Mouse (Mus musculus) heart, embryonic 14.5 days (tissue): Measurements from ENCODE around the gene Themis. TPM values are rescaled to one million over a fixed set of nuclear protein-coding genes. Genes with fewer than 3 reads are reported as not detected.

ENCODE experiments used
- ATAC-seq: fragments of 200-750 bp; cut with Nextera tagmentation; 2 replicates; pipeline ENCODE4 v1.8.0; 2017; ENCODE audit warnings: low read depth, moderate TSS enrichment; ENCODE audit not compliant: insufficient number of reproducible peaks, insufficient read depth, low FRiP score
- H3K27ac ChIP-seq, 2 experiments: fragments of 200-500 bp in 1 of 2; fragments of 300-500 bp in 1 of 2; sonication (generic) in 1 of 2; replicated peaks in 1 of 2; 2 replicates each; pipeline ENCODE4 v1.5.1; 2012 to 2014; ENCODE audit warnings: low read depth in 2 of 2, low read length in 2 of 2, control low read depth in 1 of 2, mild to moderate bottlenecking in 1 of 2, mixed read lengths in 1 of 2; ENCODE audit not compliant: control insufficient read depth in 1 of 2, insufficient read depth in 1 of 2
- H3K27me3 ChIP-seq: fragments of 300-500 bp; sonication (generic); 2 replicates; pipeline ENCODE4 v1.6.1; 2014; ENCODE audit warnings: mild to moderate bottlenecking, low read length, control low read depth; ENCODE audit not compliant: control insufficient read depth, insufficient read depth
- H3K36me3 ChIP-seq: fragments of 300-500 bp; sonication (generic); 2 replicates; pipeline ENCODE4 v1.6.1; 2014; ENCODE audit warnings: mild to moderate bottlenecking, control low read depth, low read length, mixed read lengths; ENCODE audit not compliant: control insufficient read depth, insufficient read depth
- H3K4me1 ChIP-seq, 2 experiments: fragments of 200-500 bp in 1 of 2; fragments of 300-500 bp in 1 of 2; sonication (generic) in 1 of 2; 2 replicates each; pipeline ENCODE4 v1.6.1; 2012 to 2014; ENCODE audit warnings: low read length in 2 of 2, control low read depth in 1 of 2, mixed read lengths in 1 of 2; ENCODE audit not compliant: control insufficient read depth in 2 of 2, insufficient read depth in 2 of 2
- H3K4me2 ChIP-seq: fragments of 300-500 bp; sonication (generic); 2 replicates; pipeline ENCODE4 v1.6.1; 2014; ENCODE audit warnings: mild to moderate bottlenecking, low read length
- H3K4me3 ChIP-seq, 2 experiments: fragments of 200-500 bp in 1 of 2; fragments of 300-500 bp in 1 of 2; sonication (generic) in 1 of 2; 2 replicates each; pipeline ENCODE4 v1.5.1; 2012 to 2014; ENCODE audit warnings: low read length in 2 of 2, mild to moderate bottlenecking in 2 of 2, control low read depth in 1 of 2, low read depth in 1 of 2, moderate library complexity in 1 of 2; ENCODE audit not compliant: control insufficient read depth in 1 of 2, insufficient read depth in 1 of 2
- H3K9ac ChIP-seq: fragments of 300-500 bp; sonication (generic); 2 replicates; pipeline ENCODE4 v1.6.1; 2014; ENCODE audit warnings: mild to moderate bottlenecking, low read length
- H3K9me3 ChIP-seq: fragments of 300-500 bp; sonication (generic); 2 replicates; pipeline ENCODE4 v1.6.1; 2016; ENCODE audit warnings: low read length, control low read depth; ENCODE audit not compliant: control insufficient read depth
- WGBS: fragments of 180-500 bp; shearing (Covaris S2); extraction: QIAGEN DNeasy Blood & Tissue Kit; methylation state at CpG from one replicate; pipeline ENCODE4 v1.1.7; 2014; 5-methylcytosine and 5-hydroxymethylcytosine counted together
- polyA plus RNA-seq: library from polyadenylated mRNA; unstranded; fragments of >200 nt; fragmentation: Nextera tagmentation; extraction: Ambion mirVana; gene quantifications from 2 replicates; pipeline ENCODE4 v1.2.1, GENCODE M21; 2014

The Themis gene
- polyA plus RNA-seq, 1 experiment from 2014 or later = not detected

DNA sequence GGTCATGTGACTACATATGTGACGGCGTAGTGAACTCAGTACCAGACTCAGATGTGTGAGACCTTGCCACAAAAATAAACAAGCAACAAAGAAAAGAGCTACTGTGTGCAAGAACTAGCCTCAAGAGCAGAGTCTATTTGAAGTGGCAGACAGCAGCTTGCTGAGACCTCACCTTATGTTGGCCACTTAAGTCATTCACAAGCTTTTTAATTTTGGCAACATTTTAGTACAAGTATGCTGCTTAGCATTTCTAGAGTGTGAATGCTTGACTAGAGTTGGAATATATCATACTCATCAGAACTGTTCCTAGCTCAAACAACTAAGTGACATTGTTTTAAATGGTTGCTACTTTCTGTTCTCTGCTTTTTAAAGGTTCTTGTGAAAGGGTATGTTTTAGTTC lies 188.0 kb downstream of the Themis start:
- WGBS = 85% methylated on average over 2 of the region's 2 CpGs
- Histone ChIP-seq H3K27me3 (no peaks in the 10 kb centered on the region), H3K9ac (no peak overlapping the region), H3K4me1 (no peaks in the 10 kb centered on the region), H3K27ac (no peak overlapping the region), H3K4me2 (no peak overlapping the region), H3K4me3 (no peak overlapping the region), H3K9me3 (no peaks in the 10 kb centered on the region), H3K36me3 (no peaks in the 10 kb centered on the region)
- no peak for ATAC-seq

DNA sequence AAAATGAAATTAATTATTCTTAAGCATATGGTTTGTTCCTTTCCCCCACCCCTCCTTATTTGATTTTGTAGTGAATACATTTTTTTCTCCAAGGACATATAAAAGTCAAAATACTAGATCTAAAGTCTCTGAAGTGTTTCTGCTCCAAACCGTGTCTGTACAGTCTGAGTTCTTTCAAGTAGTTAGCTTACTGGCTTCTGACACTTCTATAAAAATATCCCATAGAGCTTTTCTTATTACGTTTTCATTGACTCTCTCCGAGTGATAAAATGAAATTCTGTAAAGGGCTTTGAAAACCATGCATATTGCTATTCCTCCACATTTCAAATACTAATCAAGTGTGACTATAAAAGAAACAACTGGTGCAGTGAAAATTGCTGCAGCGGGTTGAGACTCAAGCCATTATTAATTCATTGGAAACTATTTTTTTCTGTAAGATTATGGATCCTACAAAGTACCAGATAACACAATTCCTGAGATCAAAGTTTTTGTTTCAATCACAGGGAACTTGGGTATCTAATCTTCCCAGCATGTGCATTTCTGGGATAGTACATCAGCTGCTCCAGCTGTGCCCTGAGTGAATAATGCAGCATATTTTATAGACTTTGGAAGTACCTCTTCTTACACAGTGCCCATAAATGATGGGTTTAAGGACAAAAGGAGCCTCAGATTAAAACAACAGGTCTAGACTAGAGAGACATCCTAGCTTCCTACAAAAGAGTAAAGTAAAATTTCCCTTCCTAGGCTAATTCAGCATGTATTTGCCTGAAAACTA lies 202.6 kb downstream of the Themis start:
- Histone ChIP-seq H3K36me3 (no peaks in the 10 kb centered on the region), H3K27ac (no peak overlapping the region), H3K27me3 (no peaks in the 10 kb centered on the region), H3K4me3 (no peak overlapping the region), H3K9ac (no peak overlapping the region), H3K4me1 (no peaks in the 10 kb centered on the region; a peak in 1 of 4 replicates), H3K4me2 (no peak overlapping the region), H3K9me3 (no peaks in the 10 kb centered on the region)
- 69% methylated on average over 4 of the region's 4 CpGs for WGBS
- ATAC-seq = no peak

DNA sequence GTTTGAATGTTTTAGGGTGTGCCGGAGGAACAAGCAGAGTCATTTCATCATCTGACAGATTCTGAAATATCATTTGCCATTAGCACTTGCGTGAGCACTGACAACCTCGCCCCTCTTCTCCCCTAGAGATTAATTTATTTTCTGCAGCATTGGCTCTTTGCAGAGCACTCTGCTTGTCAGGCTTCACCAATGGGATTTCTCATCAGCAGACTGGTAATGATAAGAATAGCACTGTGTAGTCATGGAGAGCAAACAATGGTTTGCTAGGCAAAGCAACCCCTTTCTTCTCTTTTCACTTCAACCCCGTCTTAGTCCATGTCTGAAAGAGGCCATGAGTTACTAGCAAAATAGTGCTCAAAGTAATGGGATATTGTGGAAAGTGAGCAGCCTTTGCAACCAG lies 206.4 kb downstream of the Themis start:
- Histone ChIP-seq H3K4me2 (no peak overlapping the region), H3K4me1 (no peaks in the 10 kb centered on the region; a peak in 1 of 4 replicates), H3K27ac (no peak overlapping the region), H3K4me3 (no peak overlapping the region), H3K9me3 (no peaks in the 10 kb centered on the region), H3K27me3 (no peaks in the 10 kb centered on the region), H3K36me3 (no peaks in the 10 kb centered on the region), H3K9ac (no peak overlapping the region)
- ATAC-seq = no peak
- WGBS = 37% methylated on average over 4 of the region's 4 CpGs

DNA sequence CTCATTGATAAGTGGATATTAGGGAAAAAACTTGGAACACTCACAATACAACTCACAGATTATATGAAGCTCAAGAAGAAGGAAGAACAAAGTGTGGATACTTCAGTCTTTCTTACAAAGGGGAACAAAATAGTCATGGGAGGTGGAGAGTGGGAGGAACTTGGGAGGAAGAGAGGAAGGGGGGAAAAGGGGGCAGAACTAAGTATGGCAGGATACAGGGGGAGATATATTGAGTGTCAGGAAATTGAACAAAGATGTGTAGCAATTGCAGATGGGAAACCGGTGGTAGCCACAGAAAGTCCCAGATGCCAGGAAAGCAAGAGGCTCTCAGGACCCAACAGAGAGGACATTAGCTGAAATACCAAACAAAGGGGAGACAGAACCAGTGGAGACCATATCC lies 219.5 kb downstream of the Themis start:
- ATAC-seq = no peak
- 80% methylated on average over 1 of the region's 1 CpGs for WGBS

DNA sequence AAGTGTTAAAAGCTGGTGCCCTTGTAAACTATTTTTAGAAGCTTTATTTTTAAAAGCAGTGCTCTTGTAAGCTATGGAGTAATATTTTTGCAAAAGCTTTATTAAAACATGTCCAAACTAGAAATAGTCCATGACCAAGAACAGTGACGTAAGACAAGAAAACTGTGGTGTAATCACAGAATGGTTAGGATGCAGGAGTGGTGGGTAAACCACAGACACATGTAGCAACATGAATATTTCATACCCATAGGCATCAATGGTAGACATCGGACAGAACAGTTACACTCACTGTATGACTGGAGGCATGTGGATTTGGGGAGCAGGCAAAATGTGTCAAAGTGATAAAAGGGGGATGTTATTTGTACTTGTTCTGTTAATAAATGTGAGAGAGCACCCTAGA lies 222.7 kb downstream of the Themis start:
- WGBS = 61% methylated on average over 2 of the region's 2 CpGs
- Histone ChIP-seq H3K4me1 (peaks cover 0 to 6% of the 10 kb centered on the region in 2 experiments; a peak in 1 of 4 replicates), H3K36me3 (no peaks in the 10 kb centered on the region), H3K4me3 (no peak overlapping the region), H3K9ac (no peak overlapping the region), H3K27ac (no peak overlapping the region), H3K4me2 (no peak overlapping the region), H3K27me3 (no peaks in the 10 kb centered on the region), H3K9me3 (no peaks in the 10 kb centered on the region)
- ATAC-seq = no peak

More for the DNA sequence above, 219.5 kb downstream of the Themis start:
- H3K4me3 ChIP-seq = no peak overlapping the region
- H3K27me3 ChIP-seq = no peaks in the 10 kb centered on the region
- H3K9ac ChIP-seq = no peak overlapping the region
- H3K27ac ChIP-seq = no peak overlapping the region
- H3K9me3 ChIP-seq = no peaks in the 10 kb centered on the region
- peaks cover 0 to 6% of the 10 kb centered on the region in 2 experiments; a peak in 1 of 4 replicates for H3K4me1 ChIP-seq
- H3K36me3 ChIP-seq = no peaks in the 10 kb centered on the region
- no peak overlapping the region for H3K4me2 ChIP-seq

DNA sequence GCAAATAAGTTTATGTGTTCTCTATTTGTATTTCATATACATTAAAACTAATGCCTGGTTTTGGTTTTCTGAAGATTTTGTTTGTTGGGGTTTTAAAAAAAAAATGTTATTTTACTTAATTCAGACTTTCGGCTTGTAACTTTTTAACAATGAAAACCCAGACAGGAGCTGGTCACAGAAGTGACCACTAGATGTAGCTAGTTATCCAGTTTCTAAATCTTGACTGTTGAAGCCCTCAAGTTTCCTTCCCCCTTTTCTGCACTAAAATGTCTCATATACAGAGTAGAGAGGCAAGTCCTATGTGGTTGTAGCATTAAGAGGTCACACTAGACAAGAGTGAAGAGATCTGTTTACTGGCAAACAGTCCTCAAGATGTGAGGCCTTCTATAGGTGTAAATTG lies 230.2 kb downstream of the Themis start:
- Histone ChIP-seq H3K4me2 (no peak overlapping the region), H3K27ac (no peak overlapping the region), H3K4me1 (no peaks in the 10 kb centered on the region), H3K4me3 (no peak overlapping the region), H3K27me3 (no peaks in the 10 kb centered on the region), H3K9me3 (no peaks in the 10 kb centered on the region), H3K36me3 (no peaks in the 10 kb centered on the region), H3K9ac (no peak overlapping the region)
- 69% methylated on average over 1 of the region's 1 CpGs for WGBS
- ATAC-seq = no peak
